Mouse (Mus musculus): ENCODE results near the gene Clcn2. TPM values are rescaled to one million over a fixed set of nuclear protein-coding genes. Genes with fewer than 3 reads are reported as not detected.
"Not testable (repeated sequence)": the region's sequence is repeated elsewhere in the genome, so short reads cannot be mapped to it uniquely, and the experiment has no call there.

Gene Clcn2
- total RNA-seq, 2 experiments from 2014 or later, result 3.2 to 4.5 TPM

- no peak for DNase-seq
These were observed 16.2 kb downstream of the Clcn2 start for GRCm38 (mm10) chr16:20701316-20701715.

GRCm38 (mm10) chr16:20700036-20700435 is 17.5 kb downstream of the Clcn2 start:
- peak; percentile 33 for DNase-seq

GRCm38 (mm10) chr16:20699266-20699665 is 18.3 kb downstream of the Clcn2 start:
- no peak for DNase-seq

GRCm38 (mm10) chr16:20695622-20696323 is 21.8 kb downstream of the Clcn2 start:
- peak; percentile 95 for DNase-seq

- DNase-seq, result peak; percentile 64
These were observed 22.8 kb downstream of the Clcn2 start for GRCm38 (mm10) chr16:20694781-20695180.

GRCm38 (mm10) chr16:20693111-20693701 is 24.3 kb downstream of the Clcn2 start, which contains the start of gene Fam131a:
Gene Fam131a, plus strand, starts transcription at chr16:20693241.
- peak; percentile 93 for DNase-seq

- no peak for DNase-seq
These were observed 25.1 kb downstream of the Clcn2 start for GRCm38 (mm10) chr16:20692241-20692965.

GRCm38 (mm10) chr16:20691617-20692016 is 25.9 kb downstream of the Clcn2 start:
- no peak for DNase-seq

- no peak for DNase-seq
These were observed 26.8 kb downstream of the Clcn2 start for GRCm38 (mm10) chr16:20690774-20691173.

- peak; percentile 90 for DNase-seq
These were observed 39.4 kb downstream of the Clcn2 start for GRCm38 (mm10) chr16:20677974-20678675.

- DNase-seq, result no peak
These were observed 40.2 kb downstream of the Clcn2 start for GRCm38 (mm10) chr16:20677380-20677779.

GRCm38 (mm10) chr16:20676702-20677101 is 40.8 kb downstream of the Clcn2 start:
- DNase-seq, result no peak

GRCm38 (mm10) chr16:20675213-20675612 is 42.3 kb downstream of the Clcn2 start:
- DNase-seq, result no peak

GRCm38 (mm10) chr16:20673706-20674303 is 43.7 kb downstream of the Clcn2 start:
- DNase-seq, result peak; percentile 38

- DNase-seq, result peak; percentile 81
These were observed 44.4 kb downstream of the Clcn2 start for GRCm38 (mm10) chr16:20672965-20673705.

- DNase-seq, result peak; percentile 97
These were observed 45.0 kb downstream of the Clcn2 start for GRCm38 (mm10) chr16:20672500-20672902.

- no peak for DNase-seq
These were observed 45.7 kb downstream of the Clcn2 start for GRCm38 (mm10) chr16:20671886-20672285.

GRCm38 (mm10) chr16:20670291-20670690 is 47.3 kb downstream of the Clcn2 start:
- no peak for DNase-seq

GRCm38 (mm10) chr16:20668013-20668412 is 49.5 kb downstream of the Clcn2 start, which contains the start of gene Eif4g1:
Gene Eif4g1, plus strand, starts transcription at chr16:20668313.
- not testable (repeated sequence) for DNase-seq

- DNase-seq, result no peak
These were observed 59.9 kb downstream of the Clcn2 start for GRCm38 (mm10) chr16:20657661-20658060.

GRCm38 (mm10) chr16:20653315-20653714 is 64.2 kb downstream of the Clcn2 start:
- DNase-seq, result no peak

Data from heart, postnatal 4 days (tissue).